In the genomic region with DNA sequence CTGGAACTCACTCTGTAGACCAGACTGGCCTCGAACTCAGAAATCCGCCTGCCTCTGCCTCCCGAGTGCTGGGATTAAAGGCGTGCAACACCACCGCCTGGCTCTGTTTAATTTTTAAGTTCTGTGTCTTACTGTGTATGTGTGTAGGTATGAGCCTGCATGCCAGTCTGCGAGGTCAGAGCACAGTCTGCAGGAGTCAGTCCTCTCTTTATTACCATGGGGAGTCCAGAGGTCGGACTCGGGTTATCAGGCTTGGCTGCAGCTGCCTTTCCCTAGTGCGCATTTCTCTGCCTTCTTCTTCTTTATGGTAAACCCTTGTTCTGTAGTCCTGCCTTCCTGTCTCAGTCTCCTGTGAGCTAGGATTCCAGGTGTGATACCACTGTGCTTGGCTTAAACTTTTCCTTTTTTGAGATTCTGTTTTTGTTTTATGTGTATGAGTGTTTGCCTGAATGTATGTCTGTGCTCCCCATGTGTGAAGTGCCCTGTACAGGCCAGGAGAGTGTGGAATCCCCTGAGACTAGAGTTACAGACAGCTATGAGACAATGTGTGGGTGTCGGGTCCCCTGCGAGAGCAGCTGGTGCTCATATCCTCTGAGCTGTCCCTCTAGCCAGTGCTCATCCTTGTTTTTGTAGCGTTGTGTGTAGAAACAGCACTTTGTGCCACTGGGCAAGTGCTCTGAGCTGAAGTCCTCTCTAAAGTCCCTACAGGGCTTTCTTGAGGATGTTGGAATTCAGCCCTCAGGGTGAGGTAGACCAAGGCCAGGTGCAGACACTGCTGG, we compare ENCODE assay signal across 16 mouse cellular contexts. TPM values are rescaled to one million over a fixed set of nuclear protein-coding genes. Genes with fewer than 3 reads are reported as not detected.
DNase-seq lines count a peak whose midpoint lies in the region; ATAC-seq and TF ChIP-seq lines count a peak whose summit lies in the region.
"Had no signal": no experiment of that assay in that cellular context is flagged by ENCODE, and none has a peak within 500 bp of the region (broad histone marks: within the 10 kb centered on the region; RNA-seq: fewer than 3 reads in every experiment).

No protein-coding gene starts in this region.

- peaks cover 13% of the 10 kb centered on the region for H3K4me1 ChIP-seq in heart, embryonic 13.5 days
- no peaks in the 10 kb centered on the region for H3K4me1 ChIP-seq in lung, postnatal 0 days (ENCODE audit: insufficient read depth, low read depth, low read length)
- 0 out of 2 replicates have a peak, but pooled peaks cover 2% of the 10 kb centered on the region for H3K4me1 ChIP-seq in embryonic fibroblast, embryonic 13.5 days (ENCODE audit: control insufficient read depth, insufficient read depth, low read length)
- H3K4me1 ChIP-seq: neural tube, embryonic 12.5 days had no signal

- no peak for TF ChIP-seq POLR2A in embryonic fibroblast, embryonic 13.5 days (IDR thresholded peaks at IDR 0.05; ENCODE audit: low read depth, low read length)
- no peak for TF ChIP-seq POLR2A in myocyte (IDR thresholded peaks at IDR 0.05; ENCODE audit: insufficient read length, low read depth)

- no peak for ATAC-seq in heart, embryonic 13.5 days (ENCODE audit: extremely low read depth, insufficient number of reproducible peaks, low FRiP score, low TSS enrichment)
- ATAC-seq in lung, postnatal 0 days, result peak; percentile 35
- ATAC-seq in erythroblast, adult 5-6 weeks (replicated peaks; ENCODE audit: low FRiP score, poor library complexity, severe bottlenecking), result no peak
- no peak for ATAC-seq in inflammation-experienced regulatory T-cells, adult 6 months
- ATAC-seq: liver, postnatal 0 days had no signal

- no peak overlapping the region for H3K4me2 ChIP-seq in heart, embryonic 13.5 days
- H3K4me2 ChIP-seq in lung, postnatal 0 days (replicated peaks; ENCODE audit: low read depth, low read length), result no peak overlapping the region
- H3K4me2 ChIP-seq in myocyte (ENCODE audit: low read depth), result no peak overlapping the region
- H3K4me2 ChIP-seq: neural tube, embryonic 12.5 days had no signal

- DNase-seq in heart, postnatal 10 days, result no peak
- no peak for DNase-seq in lung, postnatal 0 days (ENCODE audit: low spot score)
- DNase-seq in lung, postnatal 4 days, result no peak
- DNase-seq: adrenal gland, postnatal 10 days; left cerebral cortex, postnatal 4 days; liver, postnatal 0 days; right cerebral cortex, postnatal 4 days had no signal

- H3K9ac ChIP-seq in heart, embryonic 13.5 days, result no peak overlapping the region
- no peak overlapping the region for H3K9ac ChIP-seq in lung, postnatal 0 days (replicated peaks; ENCODE audit: low read depth)
- H3K9ac ChIP-seq: liver, postnatal 0 days had no signal

- H3K36me3 ChIP-seq in heart, embryonic 13.5 days, result peaks cover 63% of the 10 kb centered on the region
- H3K36me3 ChIP-seq in lung, postnatal 0 days (ENCODE audit: insufficient read depth, low read length), result no peaks in the 10 kb centered on the region
- peaks cover 5% of the 10 kb centered on the region for H3K36me3 ChIP-seq in myocyte (ENCODE audit: control insufficient read depth, insufficient read depth)

- 78% methylated on average over 12 of the region's 12 CpGs for WGBS in heart, embryonic 13.5 days
- 72% methylated on average over 12 of the region's 12 CpGs for WGBS in lung, postnatal 0 days

- no peaks in the 10 kb centered on the region for H3K27me3 ChIP-seq in heart, embryonic 13.5 days (replicated peaks)
- H3K27me3 ChIP-seq in lung, postnatal 0 days (replicated peaks; ENCODE audit: insufficient read depth, low read length), result no peaks in the 10 kb centered on the region
- no peaks in the 10 kb centered on the region for H3K27me3 ChIP-seq in myocyte (ENCODE audit: control insufficient read depth, insufficient read depth, insufficient read length)

- no peaks in the 10 kb centered on the region for H3K9me3 ChIP-seq in heart, embryonic 13.5 days
- H3K9me3 ChIP-seq in lung, postnatal 0 days (ENCODE audit: low read length), result no peaks in the 10 kb centered on the region
- H3K9me3 ChIP-seq: G1E; neural tube, embryonic 12.5 days had no signal

- intact Hi-C loops in heart, postnatal 10 days (cut with DNase I), result no loop called here

- H3K27ac ChIP-seq in heart, embryonic 13.5 days (replicated peaks), result peak overlapping the region; percentile 67
- no peak overlapping the region for H3K27ac ChIP-seq in lung, postnatal 0 days (ENCODE audit: low read length)
- peak overlapping the region; percentile 0; the same call in 1 of the 2 replicates for H3K27ac ChIP-seq in embryonic fibroblast, embryonic 13.5 days (ENCODE audit: insufficient read depth, low read length)
- H3K27ac ChIP-seq: kidney, postnatal 0 days; neural tube, embryonic 12.5 days had no signal

- no peak overlapping the region for H3ac ChIP-seq in myocyte (ENCODE audit: control insufficient read depth, insufficient read length)

- H3K79me2 ChIP-seq in myocyte (ENCODE audit: control insufficient read depth, insufficient read depth), result no peaks in the 10 kb centered on the region

- TF ChIP-seq CTCF in lung, postnatal 0 days (IDR thresholded peaks at IDR 0.05), result no peak
- TF ChIP-seq CTCF in embryonic fibroblast, embryonic 13.5 days (IDR thresholded peaks at IDR 0.05; ENCODE audit: borderline replicate concordance, insufficient read depth, low read length), result no peak

- no peak for TF ChIP-seq EP300 in lung, postnatal 0 days (IDR thresholded peaks at IDR 0.05)

- H3K4me3 ChIP-seq in heart, embryonic 13.5 days, result no peak overlapping the region
- H3K4me3 ChIP-seq in lung, postnatal 0 days (ENCODE audit: low read depth, low read length), result no peak overlapping the region
- H3K4me3 ChIP-seq in embryonic fibroblast, embryonic 13.5 days (ENCODE audit: insufficient read depth, low read length), result no peak overlapping the region
- no peak overlapping the region for H3K4me3 ChIP-seq in myocyte
- H3K4me3 ChIP-seq: erythroblast, embryonic 14.5 days; neural tube, embryonic 12.5 days had no signal

TF ChIP-seq in myocyte, 11 proteins besides CTCF, POLR2A, EP300 and RAD21:
- TF ChIP-seq REST (IDR thresholded peaks at IDR 0.05; ENCODE audit: insufficient read depth, insufficient read length) (no peak), MYOD1 (IDR thresholded peaks at IDR 0.05; ENCODE audit: control insufficient read depth in 1 of 3, insufficient read length in 2 of 3, low read depth in 2 of 3) (peak in 2 of 3 experiments; percentile 57 to 79)
TF ChIP-seq in myocyte: peak in this region for 1.

RNA-seq across cellular contexts. Expression of gene Gpr153, which starts 46.1 kb away (rescaled TPM):
- 9.2 and 9.6 TPM in 2 replicates for polyA plus RNA-seq in heart, embryonic 13.5 days (2015; fragmentation: Nextera tagmentation; extraction: Ambion mirVana)
- 10 to 100 TPM; 30.2 to 31.3 TPM for total RNA-seq in heart, postnatal 10 days (2021)
- polyA plus RNA-seq in lung, postnatal 0 days (2015; fragmentation: Nextera tagmentation; extraction: Ambion mirVana), result 11.1 and 12.3 TPM in 2 replicates
- 58.7 and 79.1 TPM in 2 replicates for polyA plus RNA-seq in embryonic fibroblast, embryonic 13.5 days (2011; ENCODE audit: insufficient read length, low read depth, missing spikeins)
- 6.5 TPM for polyA plus RNA-seq in myocyte (2012; fragmentation: generic; extraction: Trizol)
- total RNA-seq in erythroblast, adult 5-6 weeks (2015; ENCODE audit: low replicate concordance), result not detected in 2 replicates
- total RNA-seq in erythroblast, adult 5-6 weeks (2017; ENCODE audit: low replicate concordance), result 0.28 TPM in 1 of 2 replicates, not detected in the other
- under 1 TPM in 1 of 3 experiments, not detected in 2; 0.15 TPM for polyA plus RNA-seq in inflammation-experienced regulatory T-cells, adult 6 months (2017; shearing (Covaris generic))
- polyA plus RNA-seq: erythroblast, embryonic 14.5 days had no signal

RNA-seq across cellular contexts. Expression of gene Acot7, which starts 50.0 kb away (rescaled TPM):
- polyA plus RNA-seq in heart, embryonic 13.5 days (2015; fragmentation: Nextera tagmentation; extraction: Ambion mirVana), result 73.9 and 84.7 TPM in 2 replicates
- total RNA-seq in heart, postnatal 10 days (2021), result 10 to 100 TPM; 48.3 to 53.2 TPM
- 59.2 and 63.4 TPM in 2 replicates for polyA plus RNA-seq in lung, postnatal 0 days (2015; fragmentation: Nextera tagmentation; extraction: Ambion mirVana)
- 79.9 and 108 TPM in 2 replicates for polyA plus RNA-seq in embryonic fibroblast, embryonic 13.5 days (2011; ENCODE audit: insufficient read length, low read depth, missing spikeins)
- polyA plus RNA-seq in myocyte (2012; fragmentation: generic; extraction: Trizol), result 167 TPM
- 15.3 and 19.4 TPM in 2 replicates for total RNA-seq in erythroblast, adult 5-6 weeks (2015; ENCODE audit: low replicate concordance)
- 5.2 and 9.7 TPM in 2 replicates for total RNA-seq in erythroblast, adult 5-6 weeks (2017; ENCODE audit: low replicate concordance)
- 100 to 1,000 TPM; 124 to 249 (median 126) TPM for polyA plus RNA-seq in inflammation-experienced regulatory T-cells, adult 6 months (2017; shearing (Covaris generic))
